Mouse (Mus musculus) neural tube, embryonic 11.5 days (tissue): ENCODE measurements around the gene Sorbs1. TPM values are rescaled to one million over a fixed set of nuclear protein-coding genes. Genes with fewer than 3 reads are reported as not detected.

ENCODE experiments used
- ATAC-seq: fragments of 200-750 bp; cut with Nextera tagmentation; 2 replicates; pipeline ENCODE4 v1.8.0; 2017; ENCODE audit warnings: moderate number of reproducible peaks, mild to moderate bottlenecking, moderate TSS enrichment, moderate library complexity; ENCODE audit not compliant: insufficient read depth, low FRiP score, low TSS enrichment
- DNase-seq: peaks from one replicate; pipeline ENCODE4 v3.0.0-alpha.2; 2015; ENCODE audit warnings: low spot score
- H3K27ac ChIP-seq: fragments of 300-500 bp; sonication (generic); 2 replicates; pipeline ENCODE4 v1.5.1; 2014; ENCODE audit warnings: low read depth, mild to moderate bottlenecking, low read length
- H3K27me3 ChIP-seq: fragments of 300-500 bp; sonication (generic); 2 replicates; pipeline ENCODE4 v1.6.1; 2014; ENCODE audit warnings: mild to moderate bottlenecking, low read length, mixed read lengths; ENCODE audit not compliant: control insufficient read depth, insufficient read depth
- H3K36me3 ChIP-seq: fragments of 300-500 bp; sonication (generic); 2 replicates; pipeline ENCODE4 v1.6.1; 2014; ENCODE audit warnings: mild to moderate bottlenecking, low read length, moderate library complexity, mixed read lengths; ENCODE audit not compliant: control insufficient read depth, insufficient read depth
- H3K4me1 ChIP-seq: fragments of 300-500 bp; sonication (generic); 2 replicates; pipeline ENCODE4 v1.6.1; 2014; ENCODE audit warnings: low read length, mixed read lengths; ENCODE audit not compliant: control insufficient read depth, insufficient read depth
- H3K4me2 ChIP-seq: fragments of 300-500 bp; sonication (generic); 2 replicates; pipeline ENCODE4 v1.6.1; 2014; ENCODE audit warnings: low read depth, mild to moderate bottlenecking, moderate library complexity
- H3K4me3 ChIP-seq: fragments of 300-500 bp; sonication (generic); 2 replicates; pipeline ENCODE4 v1.5.1; 2014; ENCODE audit warnings: low read depth, low read length
- H3K9ac ChIP-seq: fragments of 300-500 bp; sonication (generic); 2 replicates; pipeline ENCODE4 v1.6.1; 2014; ENCODE audit warnings: mild to moderate bottlenecking, low read length
- H3K9me3 ChIP-seq: fragments of 300-500 bp; sonication (generic); 2 replicates; pipeline ENCODE4 v1.6.1; 2016; ENCODE audit warnings: low read length; ENCODE audit not compliant: control insufficient read depth
- WGBS: fragments of 180-500 bp; shearing (Covaris S2); extraction: QIAGEN DNeasy Blood & Tissue Kit; methylation state at CpG from one replicate; pipeline ENCODE4 v1.1.7; 2014; 5-methylcytosine and 5-hydroxymethylcytosine counted together
- polyA plus RNA-seq: library from polyadenylated mRNA; unstranded; fragments of >200 nt; fragmentation: Nextera tagmentation; extraction: Ambion mirVana; gene quantifications from 2 replicates; pipeline ENCODE4 v1.2.1, GENCODE M21; 2014

The Sorbs1 gene
- polyA plus RNA-seq, 1 experiment from 2014 or later, result 91.2 TPM

DNA sequence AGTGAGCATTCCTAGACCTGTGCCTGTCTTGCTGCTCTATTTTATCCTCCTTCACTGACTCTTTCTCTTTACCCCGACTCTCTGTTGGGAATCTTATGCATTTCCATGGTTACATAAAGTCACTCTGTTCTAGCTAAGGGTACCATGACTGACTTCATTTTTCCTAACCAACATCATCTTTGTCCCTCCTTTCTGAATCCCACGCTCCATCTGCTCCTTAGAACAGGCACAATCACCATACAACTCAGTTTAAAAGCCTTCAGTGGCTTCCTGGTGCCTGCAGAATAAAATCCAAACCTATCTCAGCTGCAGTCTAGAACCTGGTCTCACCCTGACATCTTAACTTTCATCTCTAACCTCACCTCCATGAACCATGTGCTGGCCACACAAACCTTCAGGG lies 215.0 kb downstream of the Sorbs1 start:
- 83% methylated on average over 2 of the region's 2 CpGs for WGBS
- Histone ChIP-seq H3K9ac (no peak overlapping the region), H3K36me3 (no peaks in the 10 kb centered on the region), H3K27me3 (no peaks in the 10 kb centered on the region), H3K27ac (no peak overlapping the region), H3K9me3 (no peaks in the 10 kb centered on the region), H3K4me1 (no peaks in the 10 kb centered on the region), H3K4me2 (no peak overlapping the region), H3K4me3 (no peak overlapping the region)
- no peak for ATAC-seq
- no peak for DNase-seq

DNA sequence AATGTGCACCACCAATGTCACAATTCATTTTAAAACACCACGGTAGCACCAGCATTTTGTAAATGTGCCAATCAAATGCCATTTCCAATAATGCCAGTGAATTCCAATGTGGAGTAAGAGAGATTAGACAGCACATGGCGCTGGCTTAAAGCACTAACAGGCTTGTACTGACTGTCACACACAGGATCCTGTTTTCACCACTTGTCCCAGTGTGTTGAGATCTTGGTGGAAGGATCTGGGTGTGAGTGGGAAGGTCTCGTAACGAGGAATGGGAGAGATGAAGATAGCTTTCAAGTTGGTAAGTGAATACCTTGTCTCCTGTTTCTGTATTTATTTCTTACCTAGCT lies 215.8 kb downstream of the Sorbs1 start:
- no peak overlapping the region for H3K4me3 ChIP-seq
- no peaks in the 10 kb centered on the region for H3K36me3 ChIP-seq
- H3K4me2 ChIP-seq, result no peak overlapping the region
- H3K9me3 ChIP-seq, result no peaks in the 10 kb centered on the region
- H3K27me3 ChIP-seq, result no peaks in the 10 kb centered on the region
- no peak overlapping the region for H3K27ac ChIP-seq
- WGBS, result 71% methylated on average over 4 of the region's 4 CpGs
- H3K9ac ChIP-seq, result no peak overlapping the region
- no peaks in the 10 kb centered on the region for H3K4me1 ChIP-seq
- DNase-seq (no peak), ATAC-seq (no peak)

DNA sequence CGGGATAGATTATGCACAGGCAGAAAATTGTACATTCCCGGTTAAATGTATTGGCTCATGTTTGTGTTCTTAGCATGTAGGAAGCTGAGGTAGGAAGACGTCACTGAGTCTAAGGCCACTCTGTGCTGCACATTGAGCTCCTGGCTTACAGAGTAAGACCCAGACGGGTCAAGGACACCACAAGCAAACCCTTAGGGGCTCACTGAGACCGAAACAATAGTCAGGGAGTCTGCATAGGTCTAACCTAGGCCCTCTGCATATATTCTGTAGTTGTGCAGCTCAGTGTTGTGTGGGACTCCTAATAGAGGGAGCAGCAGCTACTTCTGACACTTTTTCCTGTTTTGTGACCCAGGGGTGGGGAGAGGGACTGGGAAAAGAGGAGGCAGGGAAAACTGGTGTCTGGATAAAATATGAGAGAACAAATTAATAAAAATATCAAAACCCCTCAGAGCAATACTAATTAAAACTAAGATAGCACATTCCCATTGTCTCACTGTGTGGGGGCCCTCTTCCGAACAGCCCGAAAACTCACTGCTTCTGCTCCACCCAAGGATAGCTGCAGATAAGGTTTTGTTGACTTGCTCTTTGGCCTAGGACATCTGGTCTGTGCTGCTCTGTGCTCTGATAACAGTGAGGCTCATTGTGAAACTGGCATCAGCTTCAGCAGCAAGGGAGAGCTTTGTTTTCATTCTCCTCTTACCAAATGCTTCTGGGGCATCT lies 216.3 kb downstream of the Sorbs1 start:
- no peak for DNase-seq
- no peaks in the 10 kb centered on the region for H3K9me3 ChIP-seq
- no peak overlapping the region for H3K4me2 ChIP-seq
- no peaks in the 10 kb centered on the region for H3K27me3 ChIP-seq
- no peaks in the 10 kb centered on the region for H3K36me3 ChIP-seq
- H3K9ac ChIP-seq, result no peak overlapping the region
- ATAC-seq, result no peak
- WGBS, result 70% methylated on average over 7 of the region's 7 CpGs
- H3K4me1 ChIP-seq, result no peaks in the 10 kb centered on the region
- H3K4me3 ChIP-seq, result no peak overlapping the region
- no peak overlapping the region for H3K27ac ChIP-seq

DNA sequence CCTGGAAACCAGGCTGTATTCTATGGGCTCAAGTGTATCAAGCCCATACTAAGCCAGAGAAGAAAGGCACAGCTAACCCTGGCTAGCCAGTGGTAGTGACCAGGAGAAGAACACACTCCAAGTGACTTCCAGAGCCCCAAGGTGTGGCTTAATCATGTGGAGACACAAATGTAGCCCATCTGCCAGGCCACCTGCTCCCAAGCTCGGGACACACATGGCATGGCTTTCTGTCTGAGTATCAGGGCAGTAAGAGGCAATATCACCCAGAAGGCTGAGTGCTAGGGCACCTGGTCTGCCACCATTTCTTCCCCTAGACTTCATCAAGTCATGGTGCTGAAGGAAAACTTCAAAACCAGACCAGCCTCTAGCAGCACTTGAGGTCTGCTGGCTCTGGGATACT lies 219.3 kb downstream of the Sorbs1 start:
- ATAC-seq (no peak), DNase-seq (no peak)
- no peak overlapping the region for H3K4me2 ChIP-seq
- H3K27ac ChIP-seq, result no peak overlapping the region
- H3K4me3 ChIP-seq, result no peak overlapping the region
- H3K36me3 ChIP-seq, result no peaks in the 10 kb centered on the region
- no peaks in the 10 kb centered on the region for H3K4me1 ChIP-seq
- H3K9me3 ChIP-seq, result no peaks in the 10 kb centered on the region
- no peak overlapping the region for H3K9ac ChIP-seq
- WGBS, result 47% methylated on average over 1 of the region's 1 CpGs
- H3K27me3 ChIP-seq, result no peaks in the 10 kb centered on the region

DNA sequence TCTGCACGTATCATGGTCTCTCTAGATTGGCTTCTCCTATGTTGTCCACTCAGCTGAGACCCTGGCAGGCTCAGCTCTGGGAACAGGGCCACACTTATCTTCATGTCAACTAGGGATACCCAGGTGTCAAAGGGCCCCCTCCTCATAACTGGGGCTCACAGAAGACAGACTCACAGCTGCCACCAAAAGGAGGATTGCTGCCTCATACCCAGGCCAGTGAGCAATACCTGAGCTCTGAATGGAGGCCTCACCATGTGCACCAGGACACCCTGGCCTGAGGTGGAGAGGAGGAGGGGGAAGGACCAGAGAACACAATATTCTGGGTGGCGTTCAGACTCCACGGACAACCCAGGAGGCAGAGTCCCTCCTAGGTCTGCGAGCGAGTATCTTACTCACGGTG lies 219.8 kb downstream of the Sorbs1 start:
- no peak overlapping the region for H3K27ac ChIP-seq
- ATAC-seq (no peak), DNase-seq (no peak)
- H3K4me3 ChIP-seq, result no peak overlapping the region
- H3K9me3 ChIP-seq, result no peaks in the 10 kb centered on the region
- no peaks in the 10 kb centered on the region for H3K4me1 ChIP-seq
- no peaks in the 10 kb centered on the region for H3K27me3 ChIP-seq
- no peak overlapping the region for H3K9ac ChIP-seq
- WGBS, result 96% methylated on average over 6 of the region's 6 CpGs
- no peak overlapping the region for H3K4me2 ChIP-seq
- no peaks in the 10 kb centered on the region for H3K36me3 ChIP-seq

DNA sequence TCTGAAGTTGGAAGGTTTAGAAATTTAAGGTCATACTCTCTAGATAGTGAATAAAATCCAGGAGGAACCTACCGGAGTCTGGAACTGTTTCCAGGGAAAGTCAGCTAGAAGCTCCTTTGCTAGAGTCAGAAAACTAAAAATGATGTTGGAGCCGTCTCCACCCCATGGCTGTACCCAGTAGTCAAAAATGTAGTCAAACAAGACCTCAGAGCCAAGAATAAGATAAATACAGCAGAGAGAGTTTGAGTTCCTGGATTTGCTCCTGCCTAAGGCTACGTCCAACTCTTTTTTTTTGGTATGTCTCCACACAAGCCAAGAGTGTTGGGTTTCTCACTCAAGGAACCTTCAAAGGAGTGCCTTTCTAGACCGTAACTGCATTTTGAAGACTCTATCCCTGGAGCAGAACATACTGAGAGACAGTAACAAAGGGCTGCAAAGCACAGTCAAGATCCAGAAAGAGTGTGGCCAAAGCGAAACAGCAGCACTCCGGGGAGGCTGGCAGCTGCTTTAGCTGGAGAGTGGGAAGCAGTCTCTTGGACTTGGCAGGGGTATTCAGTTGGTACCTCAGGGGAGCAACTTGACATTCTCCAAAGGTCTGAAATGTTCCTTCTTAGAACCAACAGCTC lies 223.4 kb downstream of the Sorbs1 start:
- no peaks in the 10 kb centered on the region for H3K27me3 ChIP-seq
- WGBS, result 90% methylated on average over 6 of the region's 6 CpGs

DNA sequence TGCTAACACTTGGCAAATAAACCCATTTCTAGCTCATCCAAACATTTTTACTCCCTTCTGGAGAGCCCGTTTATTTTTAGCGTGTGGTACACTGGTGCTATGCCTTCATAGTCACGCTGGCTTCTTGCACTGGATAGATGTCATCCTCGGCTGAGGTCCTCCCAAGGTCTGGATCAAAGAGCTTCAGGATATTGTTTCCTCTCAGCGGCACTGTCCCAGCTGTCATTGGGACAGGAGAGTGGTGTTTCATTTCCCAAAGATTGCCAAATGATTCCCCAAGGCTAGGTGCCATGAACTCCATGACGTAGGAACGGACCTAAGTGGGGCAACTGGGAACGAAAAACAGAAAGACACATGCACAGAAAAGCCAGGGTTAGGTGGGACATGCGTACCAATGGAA lies 225.2 kb downstream of the Sorbs1 start:
- H3K36me3 ChIP-seq, result no peaks in the 10 kb centered on the region
- ATAC-seq (no peak), DNase-seq (no peak)
- no peaks in the 10 kb centered on the region for H3K4me1 ChIP-seq
- no peak overlapping the region for H3K9ac ChIP-seq
- no peak overlapping the region for H3K4me3 ChIP-seq
- H3K4me2 ChIP-seq, result no peak overlapping the region
- no peaks in the 10 kb centered on the region for H3K9me3 ChIP-seq
- H3K27me3 ChIP-seq, result no peaks in the 10 kb centered on the region
- no peak overlapping the region for H3K27ac ChIP-seq
- WGBS, result 94% methylated on average over 9 of the region's 9 CpGs

More for the DNA sequence above, 223.4 kb downstream of the Sorbs1 start:
- Histone ChIP-seq H3K4me3 (no peak overlapping the region), H3K27ac (no peak overlapping the region), H3K9me3 (no peaks in the 10 kb centered on the region), H3K9ac (no peak overlapping the region), H3K4me2 (no peak overlapping the region), H3K36me3 (no peaks in the 10 kb centered on the region), H3K4me1 (no peaks in the 10 kb centered on the region)
- DNase-seq (no peak), ATAC-seq (no peak)

DNA sequence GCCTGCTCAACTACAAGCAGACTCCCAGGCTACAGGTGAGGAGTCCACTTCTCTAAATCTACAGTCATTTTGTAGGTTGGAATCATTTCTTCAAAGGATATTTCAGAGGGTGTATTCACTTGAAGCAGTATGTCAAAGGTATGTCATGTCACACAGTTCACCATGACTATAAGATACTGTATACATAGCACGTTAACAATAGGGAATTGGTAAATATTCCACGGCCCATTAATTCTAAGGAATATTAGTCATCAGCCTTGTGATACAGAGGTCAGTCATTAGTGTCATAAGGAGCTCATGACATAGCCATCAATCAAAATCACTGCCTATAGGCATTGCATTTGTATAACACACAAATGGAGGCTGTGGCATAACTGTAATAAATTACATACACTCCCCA lies 228.9 kb downstream of the Sorbs1 start:
- Histone ChIP-seq H3K27ac (no peak overlapping the region), H3K4me1 (no peaks in the 10 kb centered on the region), H3K36me3 (no peaks in the 10 kb centered on the region), H3K9ac (no peak overlapping the region), H3K27me3 (no peaks in the 10 kb centered on the region), H3K9me3 (no peaks in the 10 kb centered on the region), H3K4me2 (no peak overlapping the region), H3K4me3 (no peak overlapping the region)
- WGBS, result 89% methylated on average over 2 of the region's 2 CpGs
- ATAC-seq, result no peak
- no peak for DNase-seq

DNA sequence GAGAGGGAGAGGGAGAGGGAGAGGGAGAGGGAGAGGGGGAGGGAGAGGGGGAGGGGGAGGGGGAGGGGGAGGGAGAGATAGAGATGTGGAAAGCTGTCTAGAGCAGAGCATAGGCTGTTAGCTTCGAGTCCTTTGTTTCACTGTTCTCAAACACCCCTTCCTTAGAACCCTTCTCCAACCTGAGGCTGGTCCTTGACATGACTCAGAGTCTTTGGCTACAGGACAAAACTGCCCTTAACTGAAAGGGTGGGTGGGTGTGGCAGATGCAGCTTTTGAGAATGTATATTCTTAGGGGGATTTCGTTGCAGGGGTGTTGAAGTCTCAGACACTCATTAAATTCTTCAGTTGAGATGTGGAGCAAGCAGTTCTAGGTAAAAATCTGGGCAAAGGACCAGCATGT lies 230.2 kb downstream of the Sorbs1 start:
- H3K9ac ChIP-seq, result no peak overlapping the region
- WGBS, result 71% methylated on average over 2 of the region's 2 CpGs

More for the DNA sequence above, 230.2 kb downstream of the Sorbs1 start:
- Histone ChIP-seq H3K4me1 (no peaks in the 10 kb centered on the region), H3K4me2 (no peak overlapping the region), H3K9me3 (no peaks in the 10 kb centered on the region), H3K27me3 (no peaks in the 10 kb centered on the region), H3K36me3 (no peaks in the 10 kb centered on the region), H3K4me3 (no peak overlapping the region), H3K27ac (no peak overlapping the region)
- DNase-seq, result no peak
- no peak for ATAC-seq
